Mouse (Mus musculus) lung, postnatal 10 days (tissue): Measurements from ENCODE around the gene Ptpa.
A peak's percentile ranks its signal among the peaks of the same experiment; 100 is the strongest.

Source experiments
- DNase-seq: peaks from one replicate; pipeline ENCODE4 v3.0.0; 2021

The Ptpa gene

GRCm38 (mm10) chr2:30439631-30440030 lies 23.8 kb downstream of the Ptpa start:
- DNase-seq: no peak

GRCm38 (mm10) chr2:30440211-30440700 lies 24.4 kb downstream of the Ptpa start:
- peak; percentile 34 for DNase-seq

GRCm38 (mm10) chr2:30440701-30441517 lies 25.1 kb downstream of the Ptpa start:
- DNase-seq: peak; percentile 88

DNA sequence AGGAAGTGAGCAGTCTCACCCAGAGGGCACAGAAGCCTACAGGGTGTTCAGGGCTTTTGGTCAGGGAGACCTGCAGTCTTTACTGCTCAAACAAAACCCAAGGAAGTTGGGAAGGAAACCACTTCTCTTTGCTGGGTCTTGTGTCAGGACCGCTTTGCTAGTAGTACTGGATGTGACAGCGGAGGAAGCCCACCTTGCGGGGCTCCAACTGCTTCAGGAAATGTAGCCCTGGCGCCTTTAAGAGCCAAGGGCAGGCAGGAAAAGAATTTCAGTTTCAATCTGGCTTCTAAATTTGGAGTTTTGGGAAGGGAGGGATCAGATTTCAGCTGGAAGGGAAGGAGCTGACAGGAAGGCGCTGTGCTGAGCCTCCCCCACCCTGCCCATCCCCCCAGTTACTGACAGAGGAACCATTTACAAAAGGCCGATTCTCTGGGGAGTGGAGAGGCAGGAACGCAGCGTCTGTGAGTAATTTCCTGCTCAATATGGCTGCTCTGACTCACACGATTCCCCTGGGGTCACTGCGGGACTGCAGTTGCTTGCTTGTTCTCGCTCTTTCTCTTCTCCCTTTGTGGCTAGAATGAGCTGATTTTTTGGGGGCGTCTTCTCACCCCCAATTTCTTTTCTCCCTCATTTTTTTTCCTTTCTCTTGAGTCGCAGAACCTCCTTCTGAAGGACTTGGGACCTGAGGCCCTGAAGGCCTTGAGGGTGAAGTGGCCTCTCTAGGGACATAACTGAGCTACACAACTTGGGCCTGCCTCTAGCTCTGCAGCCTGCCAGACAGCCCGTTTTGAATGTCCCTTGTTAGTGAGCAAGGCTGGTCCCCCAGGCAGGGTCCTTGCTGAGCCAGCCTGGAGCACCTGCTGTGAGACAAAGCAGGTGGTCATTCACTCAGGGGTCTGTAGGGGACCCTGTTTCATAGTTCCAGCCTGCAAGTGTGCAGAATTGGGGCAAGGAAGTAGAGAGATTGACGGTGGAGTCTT lies 26.0 kb downstream of the Ptpa start:
- peak; percentile 90 for DNase-seq

GRCm38 (mm10) chr2:30442498-30442890 lies 26.7 kb downstream of the Ptpa start:
- DNase-seq: no peak

DNA sequence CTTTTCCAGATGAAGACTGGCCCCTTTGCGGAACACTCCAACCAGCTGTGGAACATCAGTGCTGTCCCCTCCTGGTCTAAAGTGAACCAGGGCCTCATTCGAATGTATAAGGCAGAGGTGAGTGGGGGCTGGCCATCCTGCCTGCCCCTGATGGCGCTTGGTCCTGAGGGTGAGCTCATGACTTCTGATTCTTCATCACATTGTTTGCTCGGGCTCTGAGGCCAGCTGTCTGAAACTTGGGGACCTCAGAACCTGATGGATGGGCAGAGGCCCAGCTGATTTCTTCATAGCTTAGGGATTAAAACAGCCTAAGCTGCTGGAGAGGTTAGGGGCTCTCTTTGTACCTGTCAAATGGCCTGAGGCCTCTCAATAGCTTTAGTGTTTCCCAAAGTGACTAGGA lies 27.4 kb downstream of the Ptpa start:
- no peak for DNase-seq

- peak; percentile 75 for DNase-seq
Observed at GRCm38 (mm10) chr2:30444006-30444405, 28.2 kb downstream of the Ptpa start.

DNA sequence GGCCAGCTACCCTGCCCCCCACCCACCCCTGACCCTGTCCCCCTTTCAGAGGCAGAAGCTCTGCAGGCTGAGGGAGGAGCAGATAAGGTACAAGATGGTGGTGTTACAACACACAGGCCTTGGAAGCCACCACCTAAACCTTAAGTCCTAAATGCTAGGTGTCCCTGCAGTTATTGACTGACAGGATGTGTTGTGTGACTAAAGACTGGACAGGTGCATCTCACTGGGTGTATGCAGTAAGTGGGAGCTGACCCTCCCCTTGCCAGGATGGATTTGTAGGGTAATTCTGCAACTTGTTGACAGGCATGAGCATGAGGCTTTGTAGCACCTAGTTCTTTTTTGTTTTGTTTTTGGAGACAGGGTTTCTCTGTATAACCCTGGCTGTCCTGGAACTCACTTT lies 28.6 kb downstream of the Ptpa start:
- no peak for DNase-seq

GRCm38 (mm10) chr2:30445312-30445711 lies 29.5 kb downstream of the Ptpa start:
- peak; percentile 74 for DNase-seq

DNA sequence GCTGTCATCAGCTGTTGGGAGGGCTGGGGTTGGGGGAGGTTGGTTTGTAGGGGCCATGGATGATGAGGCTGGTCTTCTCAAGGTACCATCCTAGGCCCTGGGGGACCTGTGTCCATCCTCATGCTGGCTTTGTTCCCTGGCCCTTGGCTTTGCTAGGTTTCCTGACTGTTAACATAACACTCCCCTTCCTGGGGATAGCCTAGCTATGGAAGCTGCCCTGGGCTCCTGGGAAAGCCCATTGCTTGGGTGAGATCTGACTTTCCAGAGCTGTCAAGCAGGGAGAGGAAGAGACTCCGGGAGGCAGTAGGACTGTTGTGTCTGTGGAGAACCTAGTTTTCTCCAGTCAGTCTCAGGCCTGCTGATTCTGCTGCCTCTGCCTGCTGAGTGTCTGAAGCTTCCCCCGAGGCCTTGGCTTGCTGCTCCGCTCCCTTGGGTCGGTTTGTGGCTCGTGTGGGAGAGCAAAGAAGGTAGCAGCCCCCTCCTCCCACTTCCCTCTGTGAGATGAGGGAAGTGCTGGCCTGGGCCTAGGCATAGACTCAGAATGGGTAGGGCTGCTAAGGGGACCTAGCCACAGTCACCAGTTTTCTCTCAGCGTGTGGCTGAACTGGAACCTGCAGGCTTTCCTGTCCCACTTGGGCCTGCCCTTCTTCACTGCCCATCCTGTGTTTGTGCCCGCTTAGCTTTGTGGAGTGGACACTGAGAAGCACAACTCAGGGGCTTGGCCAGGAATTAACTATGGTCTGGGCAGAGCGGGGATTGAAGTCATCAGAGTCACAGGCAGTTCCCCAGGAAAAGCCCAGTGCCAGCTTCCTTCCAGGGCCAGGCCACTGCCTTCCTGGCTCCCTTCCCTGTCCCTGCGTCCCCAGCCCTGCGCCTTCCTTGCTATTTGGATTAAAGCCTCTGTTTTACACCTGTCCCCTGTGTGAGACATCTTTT lies 31.3 kb downstream of the Ptpa start:
- peak; percentile 76 for DNase-seq

GRCm38 (mm10) chr2:30448371-30448770 lies 32.5 kb downstream of the Ptpa start:
- DNase-seq: no peak

DNA sequence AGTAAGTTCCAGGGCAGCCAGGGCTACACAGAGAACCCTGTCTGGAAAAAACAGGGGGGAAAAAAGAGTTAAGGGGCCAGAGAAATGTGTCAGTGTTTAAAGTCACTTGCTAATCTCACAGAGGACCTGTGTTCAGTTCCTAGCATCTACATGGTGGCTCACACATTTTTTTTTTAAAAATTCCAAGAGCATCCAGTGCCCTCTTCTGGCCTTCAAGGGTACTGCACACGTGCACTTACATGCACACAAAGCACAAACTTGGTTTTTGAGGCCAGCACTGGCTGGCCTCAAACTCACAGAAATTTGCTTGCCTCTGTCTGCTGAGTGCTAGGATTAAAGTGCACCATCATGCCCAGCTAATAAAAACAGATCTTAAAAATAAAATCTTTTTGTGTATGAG lies 34.7 kb downstream of the Ptpa start:
- no peak for DNase-seq

- DNase-seq: no peak
Observed at GRCm38 (mm10) chr2:30451525-30451924, 35.7 kb downstream of the Ptpa start.

- DNase-seq: no peak
Observed at GRCm38 (mm10) chr2:30453570-30453969, 37.7 kb downstream of the Ptpa start.

GRCm38 (mm10) chr2:30454587-30454986 lies 38.7 kb downstream of the Ptpa start:
- DNase-seq: no peak

- DNase-seq: no peak
Observed at GRCm38 (mm10) chr2:30456104-30456980, 40.5 kb downstream of the Ptpa start.

DNA sequence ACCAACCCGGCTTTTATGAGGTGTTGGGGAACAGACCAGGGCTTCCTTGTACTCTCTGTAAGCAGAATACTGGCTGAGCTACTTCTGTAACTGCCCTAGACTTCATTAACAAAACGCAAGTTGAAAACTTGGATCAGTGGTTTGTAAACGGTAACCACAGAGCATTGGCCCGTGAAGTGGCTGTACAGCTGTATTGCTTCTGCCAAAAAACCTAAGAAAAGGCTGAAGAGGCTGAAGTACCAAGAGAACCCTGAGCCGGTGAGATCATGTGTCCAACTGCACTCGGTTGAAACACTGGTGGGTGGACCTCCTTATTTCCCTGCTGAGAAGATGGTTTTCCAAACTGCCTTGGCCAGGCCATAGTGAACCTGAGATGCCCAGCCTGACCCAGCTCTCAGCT lies 42.5 kb downstream of the Ptpa start:
- peak; percentile 22 for DNase-seq

GRCm38 (mm10) chr2:30459241-30459640 lies 43.4 kb downstream of the Ptpa start:
- DNase-seq: no peak

- peak; percentile 66 for DNase-seq
Observed at GRCm38 (mm10) chr2:30463341-30463761, 47.5 kb downstream of the Ptpa start.

- DNase-seq: peak; percentile 85
Observed at GRCm38 (mm10) chr2:30463904-30464330, 48.1 kb downstream of the Ptpa start.

- DNase-seq: no peak
Observed at GRCm38 (mm10) chr2:30464411-30464810, 48.6 kb downstream of the Ptpa start.
